Mouse (Mus musculus): ENCODE results near the gene Nptx1. TPM values are rescaled to one million over a fixed set of nuclear protein-coding genes. Genes with fewer than 3 reads are reported as not detected.
A peak's percentile ranks its signal among the peaks of the same experiment; 100 is the strongest.

Gene Nptx1
- polyA plus RNA-seq, 1 experiment from 2014 or later, result 1.2 TPM

- no peak overlapping the region for H3K4me3 ChIP-seq (ENCODE audit: low read length)
- H3K9me3 ChIP-seq (ENCODE audit: control insufficient read depth, low read length), result no peaks in the 10 kb centered on the region
- WGBS, result 34% methylated on average over 9 of the region's 9 CpGs
- no peaks in the 10 kb centered on the region for H3K36me3 ChIP-seq (ENCODE audit: control insufficient read depth, insufficient read depth, low read length)
- peak overlapping the region; percentile 81 for H3K27ac ChIP-seq (ENCODE audit: low read length)
- H3K27me3 ChIP-seq (ENCODE audit: control insufficient read depth, insufficient read depth, low read depth, low read length), result peaks cover 24% of the 10 kb centered on the region
- no peak overlapping the region for H3K9ac ChIP-seq (ENCODE audit: low read length)
- peak; percentile 56 for ATAC-seq (ENCODE audit: low read depth)
- peaks cover 58% of the 10 kb centered on the region for H3K4me1 ChIP-seq (replicated peaks; ENCODE audit: control insufficient read depth, insufficient read depth, low read length)
- 0 out of 2 replicates have a peak overlapping the region, but pooled peaks have one; percentile 5 for H3K4me2 ChIP-seq (ENCODE audit: low read depth, low read length)
Observed at GRCm38 (mm10) chr11:119552902-119553802, 5.6 kb upstream of the Nptx1 start.

- no peak for ATAC-seq (ENCODE audit: low read depth)
- Histone ChIP-seq H3K4me3 (ENCODE audit: low read length) (no peak overlapping the region), H3K4me1 (replicated peaks; ENCODE audit: control insufficient read depth, insufficient read depth, low read length) (peaks cover 64% of the 10 kb centered on the region), H3K27me3 (ENCODE audit: control insufficient read depth, insufficient read depth, low read depth, low read length) (peaks cover 33% of the 10 kb centered on the region), H3K36me3 (ENCODE audit: control insufficient read depth, insufficient read depth, low read length) (no peaks in the 10 kb centered on the region), H3K9me3 (ENCODE audit: control insufficient read depth, low read length) (no peaks in the 10 kb centered on the region), H3K4me2 (ENCODE audit: low read depth, low read length) (no peak overlapping the region), H3K9ac (ENCODE audit: low read length) (no peak overlapping the region), H3K27ac (ENCODE audit: low read length) (peak overlapping the region; percentile 81)
- WGBS, result 30% methylated on average over 1 of the region's 1 CpGs
Observed at GRCm38 (mm10) chr11:119552301-119552700, 4.7 kb upstream of the Nptx1 start.

DNA sequence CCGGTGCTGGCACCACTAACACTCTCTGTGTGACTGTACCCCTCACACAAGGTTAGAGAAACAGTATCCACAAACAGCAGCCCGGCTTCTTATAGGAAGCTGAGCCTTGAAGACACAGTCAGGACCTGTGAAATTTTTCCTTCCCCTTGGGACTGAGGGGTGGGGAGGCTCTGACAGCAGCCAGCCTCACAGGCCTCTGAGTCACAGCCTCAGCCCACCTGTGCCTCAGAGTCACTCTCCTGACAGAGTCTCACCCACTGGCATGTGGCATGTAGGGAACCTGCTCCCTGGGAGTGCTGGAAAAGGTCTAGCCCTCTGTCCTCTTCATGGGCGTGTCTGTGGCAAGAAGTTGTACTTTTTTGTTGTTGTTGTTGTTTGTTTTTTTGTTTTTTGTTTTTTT is 3.9 kb upstream of the Nptx1 start:
- 50% methylated on average over 3 of the region's 3 CpGs for WGBS
- Histone ChIP-seq H3K9me3 (ENCODE audit: control insufficient read depth, low read length) (no peaks in the 10 kb centered on the region), H3K4me3 (ENCODE audit: low read length) (no peak overlapping the region), H3K9ac (ENCODE audit: low read length) (no peak overlapping the region), H3K4me2 (ENCODE audit: low read depth, low read length) (no peak overlapping the region), H3K27ac (ENCODE audit: low read length) (no peak overlapping the region), H3K27me3 (ENCODE audit: control insufficient read depth, insufficient read depth, low read depth, low read length) (peaks cover 39% of the 10 kb centered on the region), H3K4me1 (replicated peaks; ENCODE audit: control insufficient read depth, insufficient read depth, low read length) (peaks cover 70% of the 10 kb centered on the region), H3K36me3 (ENCODE audit: control insufficient read depth, insufficient read depth, low read length) (no peaks in the 10 kb centered on the region)
- ATAC-seq (ENCODE audit: low read depth), result no peak

- Histone ChIP-seq H3K27me3 (ENCODE audit: control insufficient read depth, insufficient read depth, low read depth, low read length) (peaks cover 47% of the 10 kb centered on the region), H3K36me3 (ENCODE audit: control insufficient read depth, insufficient read depth, low read length) (no peaks in the 10 kb centered on the region), H3K4me3 (ENCODE audit: low read length) (no peak overlapping the region), H3K27ac (ENCODE audit: low read length) (no peak overlapping the region), H3K9me3 (ENCODE audit: control insufficient read depth, low read length) (no peaks in the 10 kb centered on the region), H3K4me1 (replicated peaks; ENCODE audit: control insufficient read depth, insufficient read depth, low read length) (peaks cover 73% of the 10 kb centered on the region), H3K4me2 (ENCODE audit: low read depth, low read length) (no peak overlapping the region), H3K9ac (ENCODE audit: low read length) (no peak overlapping the region)
- no peak for ATAC-seq (ENCODE audit: low read depth)
- 44% methylated on average over 10 of the region's 10 CpGs for WGBS
Observed at GRCm38 (mm10) chr11:119550546-119551335, 3.2 kb upstream of the Nptx1 start.

DNA sequence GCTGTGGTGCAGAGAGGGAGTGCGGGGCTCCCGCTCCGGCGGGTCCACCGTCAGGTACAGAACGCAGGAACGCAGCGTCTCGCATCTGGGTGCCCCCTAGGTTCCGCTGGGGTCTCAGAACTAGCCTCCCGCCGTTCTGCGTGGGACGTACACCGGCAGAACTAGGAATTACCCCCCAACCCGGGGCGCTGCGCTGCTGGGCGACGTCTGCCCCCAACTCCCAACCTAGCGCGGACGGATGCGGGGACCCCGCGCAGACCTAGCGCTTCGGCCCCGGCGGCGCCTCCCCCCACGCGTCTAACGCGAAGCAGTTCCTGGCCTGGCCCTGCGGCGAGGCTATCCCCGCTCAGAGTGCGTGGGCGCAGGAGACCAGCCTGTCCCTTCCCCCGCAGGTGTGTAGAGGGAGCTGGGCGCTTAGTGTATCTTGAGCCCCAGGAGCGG is 1.8 kb upstream of the Nptx1 start:
- under 1% methylated on average over 43 of the region's 43 CpGs for WGBS
- peak overlapping the region; percentile 60 for H3K9ac ChIP-seq (ENCODE audit: low read length)
- peak overlapping the region; percentile 58 for H3K4me3 ChIP-seq (ENCODE audit: low read length)
- H3K27me3 ChIP-seq (ENCODE audit: control insufficient read depth, insufficient read depth, low read depth, low read length), result peaks cover 60% of the 10 kb centered on the region
- no peaks in the 10 kb centered on the region for H3K36me3 ChIP-seq (ENCODE audit: control insufficient read depth, insufficient read depth, low read length)
- no peaks in the 10 kb centered on the region for H3K9me3 ChIP-seq (ENCODE audit: control insufficient read depth, low read length)
- H3K27ac ChIP-seq (ENCODE audit: low read length), result no peak overlapping the region
- no peak for ATAC-seq (ENCODE audit: low read depth)
- peaks cover 70% of the 10 kb centered on the region for H3K4me1 ChIP-seq (replicated peaks; ENCODE audit: control insufficient read depth, insufficient read depth, low read length)
- peak overlapping the region; percentile 99 for H3K4me2 ChIP-seq (ENCODE audit: low read depth, low read length)

- H3K36me3 ChIP-seq (ENCODE audit: control insufficient read depth, insufficient read depth, low read length), result no peaks in the 10 kb centered on the region
- H3K9ac ChIP-seq (ENCODE audit: low read length), result peak overlapping the region; percentile 60
- H3K4me1 ChIP-seq (replicated peaks; ENCODE audit: control insufficient read depth, insufficient read depth, low read length), result peaks cover 65% of the 10 kb centered on the region
- no peak for ATAC-seq (ENCODE audit: low read depth)
- no peaks in the 10 kb centered on the region for H3K9me3 ChIP-seq (ENCODE audit: control insufficient read depth, low read length)
- 1% methylated on average over 37 of the region's 37 CpGs for WGBS
- H3K4me3 ChIP-seq (ENCODE audit: low read length), result peak overlapping the region; percentile 58
- H3K27ac ChIP-seq (ENCODE audit: low read length), result no peak overlapping the region
- peaks cover 63% of the 10 kb centered on the region for H3K27me3 ChIP-seq (ENCODE audit: control insufficient read depth, insufficient read depth, low read depth, low read length)
- peak overlapping the region; percentile 99 for H3K4me2 ChIP-seq (ENCODE audit: low read depth, low read length)
Observed at GRCm38 (mm10) chr11:119548741-119549370, 1.3 kb upstream of the Nptx1 start.

- under 1% methylated on average over 31 of the region's 39 CpGs for WGBS
- Histone ChIP-seq H3K4me1 (replicated peaks; ENCODE audit: control insufficient read depth, insufficient read depth, low read length) (peaks cover 57% of the 10 kb centered on the region), H3K4me3 (ENCODE audit: low read length) (peak overlapping the region; percentile 58), H3K9me3 (ENCODE audit: control insufficient read depth, low read length) (no peaks in the 10 kb centered on the region), H3K27ac (ENCODE audit: low read length) (no peak overlapping the region), H3K36me3 (ENCODE audit: control insufficient read depth, insufficient read depth, low read length) (no peaks in the 10 kb centered on the region), H3K27me3 (ENCODE audit: control insufficient read depth, insufficient read depth, low read depth, low read length) (peaks cover 64% of the 10 kb centered on the region), H3K9ac (ENCODE audit: low read length) (peak overlapping the region; percentile 63), H3K4me2 (ENCODE audit: low read depth, low read length) (peak overlapping the region; percentile 99)
- ATAC-seq (ENCODE audit: low read depth), result no peak
Observed at GRCm38 (mm10) chr11:119547951-119548591, 518 bp upstream of the Nptx1 start.

- Histone ChIP-seq H3K36me3 (ENCODE audit: control insufficient read depth, insufficient read depth, low read length) (no peaks in the 10 kb centered on the region), H3K27me3 (ENCODE audit: control insufficient read depth, insufficient read depth, low read depth, low read length) (peaks cover 64% of the 10 kb centered on the region), H3K4me2 (ENCODE audit: low read depth, low read length) (peak overlapping the region; percentile 99), H3K4me1 (replicated peaks; ENCODE audit: control insufficient read depth, insufficient read depth, low read length) (peaks cover 43% of the 10 kb centered on the region), H3K9ac (ENCODE audit: low read length) (peak overlapping the region; percentile 63), H3K4me3 (ENCODE audit: low read length) (peak overlapping the region; percentile 58), H3K9me3 (ENCODE audit: control insufficient read depth, low read length) (no peaks in the 10 kb centered on the region), H3K27ac (ENCODE audit: low read length) (no peak overlapping the region)
- ATAC-seq (ENCODE audit: low read depth), result no peak
- WGBS, result under 1% methylated on average over 46 of the region's 46 CpGs
Observed at GRCm38 (mm10) chr11:119546496-119547182, 914 bp downstream of the Nptx1 start.

Data from lung, embryonic 16.5 days (tissue).